Mouse (Mus musculus) testis, adult 2 months (tissue): Measurements from ENCODE around the gene Capns1.

Source experiments
- CTCF ChIP-seq: fragments of 200-500 bp; IDR thresholded peaks from 2 replicates; pipeline ENCODE4 v1.5.1; 2012; ENCODE audit warnings: low read depth, mild to moderate bottlenecking, inconsistent platforms, low read length, moderate library complexity; ENCODE audit not compliant: control insufficient read depth, insufficient read depth, insufficient replicate concordance
- POLR2A ChIP-seq: fragments of 200-500 bp; IDR thresholded peaks from 2 replicates; pipeline ENCODE4 v1.6.1; 2012; ENCODE audit warnings: low read depth, mild to moderate bottlenecking, inconsistent platforms, low read length, moderate library complexity; ENCODE audit not compliant: control insufficient read depth

- TF ChIP-seq CTCF (no peak), POLR2A (no peak)
These were observed 22.1 kb downstream of the Capns1 start for GRCm38 (mm10) chr7:30176474-30176873.
